Mouse (Mus musculus): ENCODE measurements around the gene Kcnn4. TPM values are rescaled to one million over a fixed set of nuclear protein-coding genes. Genes with fewer than 3 reads are reported as not detected.
A peak's percentile ranks its signal among the peaks of the same experiment; 100 is the strongest.

The Kcnn4 gene
- polyA plus RNA-seq, 1 experiment from 2014 or later: 3.8 TPM

GRCm38 (mm10) chr7:24402851-24403250, 32.8 kb downstream of the Kcnn4 start:
- Histone ChIP-seq H3K9me3 (ENCODE audit: control insufficient read depth, low read length) (no peaks in the 10 kb centered on the region; the same call in 1 of the 2 replicates), H3K27ac (ENCODE audit: low read depth, low read length) (no peak overlapping the region), H3K4me3 (ENCODE audit: low read depth, low read length) (no peak overlapping the region), H3K27me3 (ENCODE audit: control insufficient read depth, insufficient read depth, low read length) (no peaks in the 10 kb centered on the region), H3K4me1 (ENCODE audit: control insufficient read depth, insufficient read depth, low read length) (no peaks in the 10 kb centered on the region), H3K9ac (ENCODE audit: low read length) (no peak overlapping the region), H3K4me2 (ENCODE audit: low read depth) (no peak overlapping the region), H3K36me3 (ENCODE audit: control insufficient read depth, insufficient read depth, low read length) (peaks cover 7% of the 10 kb centered on the region)
- WGBS: 97% methylated on average over 9 of the region's 9 CpGs
- ATAC-seq (ENCODE audit: insufficient read depth, low FRiP score, low TSS enrichment) (no peak), DNase-seq (ENCODE audit: low spot score) (no peak)

- no peak overlapping the region for H3K4me2 ChIP-seq (ENCODE audit: low read depth)
- no peak overlapping the region for H3K9ac ChIP-seq (ENCODE audit: low read length)
- H3K4me1 ChIP-seq (ENCODE audit: control insufficient read depth, insufficient read depth, low read length): no peaks in the 10 kb centered on the region
- H3K9me3 ChIP-seq (ENCODE audit: control insufficient read depth, low read length): no peaks in the 10 kb centered on the region; the same call in 1 of the 2 replicates
- DNase-seq (ENCODE audit: low spot score) (no peak), ATAC-seq (ENCODE audit: insufficient read depth, low FRiP score, low TSS enrichment) (no peak)
- WGBS: 94% methylated on average over 13 of the region's 13 CpGs
- H3K27ac ChIP-seq (ENCODE audit: low read depth, low read length): no peak overlapping the region
- no peaks in the 10 kb centered on the region for H3K27me3 ChIP-seq (ENCODE audit: control insufficient read depth, insufficient read depth, low read length)
- H3K36me3 ChIP-seq (ENCODE audit: control insufficient read depth, insufficient read depth, low read length): peaks cover 8% of the 10 kb centered on the region
- H3K4me3 ChIP-seq (ENCODE audit: low read depth, low read length): no peak overlapping the region
Observed at GRCm38 (mm10) chr7:24405649-24406048, 35.6 kb downstream of the Kcnn4 start.

- H3K4me3 ChIP-seq (ENCODE audit: low read depth, low read length): no peak overlapping the region
- H3K4me1 ChIP-seq (ENCODE audit: control insufficient read depth, insufficient read depth, low read length): no peaks in the 10 kb centered on the region
- 57% methylated on average over 5 of the region's 5 CpGs for WGBS
- H3K27ac ChIP-seq (ENCODE audit: low read depth, low read length): 0 out of 2 replicates have a peak overlapping the region, but pooled peaks have one; percentile 27
- no peak overlapping the region for H3K4me2 ChIP-seq (ENCODE audit: low read depth)
- H3K36me3 ChIP-seq (ENCODE audit: control insufficient read depth, insufficient read depth, low read length): peaks cover 8% of the 10 kb centered on the region
- no peak overlapping the region for H3K9ac ChIP-seq (ENCODE audit: low read length)
- H3K27me3 ChIP-seq (ENCODE audit: control insufficient read depth, insufficient read depth, low read length): no peaks in the 10 kb centered on the region
- ATAC-seq (ENCODE audit: insufficient read depth, low FRiP score, low TSS enrichment) (peak; percentile 66; the same call in 1 of the 2 replicates), DNase-seq (ENCODE audit: low spot score) (peak; percentile 71)
- no peaks in the 10 kb centered on the region; the same call in 1 of the 2 replicates for H3K9me3 ChIP-seq (ENCODE audit: control insufficient read depth, low read length)
Observed at GRCm38 (mm10) chr7:24406528-24407344, 36.7 kb downstream of the Kcnn4 start.

- H3K27me3 ChIP-seq (ENCODE audit: control insufficient read depth, insufficient read depth, low read length): no peaks in the 10 kb centered on the region
- no peak overlapping the region for H3K9ac ChIP-seq (ENCODE audit: low read length)
- H3K36me3 ChIP-seq (ENCODE audit: control insufficient read depth, insufficient read depth, low read length): peaks cover 6% of the 10 kb centered on the region
- no peak overlapping the region for H3K4me2 ChIP-seq (ENCODE audit: low read depth)
- no peaks in the 10 kb centered on the region for H3K9me3 ChIP-seq (ENCODE audit: control insufficient read depth, low read length)
- no peak for DNase-seq (ENCODE audit: low spot score)
- ATAC-seq (ENCODE audit: insufficient read depth, low FRiP score, low TSS enrichment): no peak
- no peaks in the 10 kb centered on the region for H3K4me1 ChIP-seq (ENCODE audit: control insufficient read depth, insufficient read depth, low read length)
- 92% methylated on average over 9 of the region's 9 CpGs for WGBS
- H3K27ac ChIP-seq (ENCODE audit: low read depth, low read length): no peak overlapping the region
- no peak overlapping the region for H3K4me3 ChIP-seq (ENCODE audit: low read depth, low read length)
Observed at GRCm38 (mm10) chr7:24408186-24408585, 38.1 kb downstream of the Kcnn4 start.

GRCm38 (mm10) chr7:24410123-24410522, 40.1 kb downstream of the Kcnn4 start:
- WGBS: 93% methylated on average over 6 of the region's 6 CpGs
- no peak for DNase-seq (ENCODE audit: low spot score)
- no peak overlapping the region for H3K27ac ChIP-seq (ENCODE audit: low read depth, low read length)
- H3K9ac ChIP-seq (ENCODE audit: low read length): no peak overlapping the region
- no peaks in the 10 kb centered on the region for H3K4me1 ChIP-seq (ENCODE audit: control insufficient read depth, insufficient read depth, low read length)
- H3K4me3 ChIP-seq (ENCODE audit: low read depth, low read length): no peak overlapping the region
- H3K27me3 ChIP-seq (ENCODE audit: control insufficient read depth, insufficient read depth, low read length): no peaks in the 10 kb centered on the region
- peaks cover 4% of the 10 kb centered on the region for H3K36me3 ChIP-seq (ENCODE audit: control insufficient read depth, insufficient read depth, low read length)
- no peak overlapping the region for H3K4me2 ChIP-seq (ENCODE audit: low read depth)
- no peaks in the 10 kb centered on the region for H3K9me3 ChIP-seq (ENCODE audit: control insufficient read depth, low read length)
- ATAC-seq (ENCODE audit: insufficient read depth, low FRiP score, low TSS enrichment): no peak

- 79% methylated on average over 3 of the region's 3 CpGs for WGBS
- no peak overlapping the region for H3K27ac ChIP-seq (ENCODE audit: low read depth, low read length)
- no peak overlapping the region for H3K9ac ChIP-seq (ENCODE audit: low read length)
- no peak for DNase-seq (ENCODE audit: low spot score)
- peaks cover 4% of the 10 kb centered on the region; the same call in 1 of the 2 replicates for H3K36me3 ChIP-seq (ENCODE audit: control insufficient read depth, insufficient read depth, low read length)
- H3K9me3 ChIP-seq (ENCODE audit: control insufficient read depth, low read length): no peaks in the 10 kb centered on the region
- no peak overlapping the region for H3K4me2 ChIP-seq (ENCODE audit: low read depth)
- ATAC-seq (ENCODE audit: insufficient read depth, low FRiP score, low TSS enrichment): no peak
- no peak overlapping the region for H3K4me3 ChIP-seq (ENCODE audit: low read depth, low read length)
- H3K27me3 ChIP-seq (ENCODE audit: control insufficient read depth, insufficient read depth, low read length): no peaks in the 10 kb centered on the region
- H3K4me1 ChIP-seq (ENCODE audit: control insufficient read depth, insufficient read depth, low read length): no peaks in the 10 kb centered on the region
Observed at GRCm38 (mm10) chr7:24410831-24411230, 40.8 kb downstream of the Kcnn4 start.

GRCm38 (mm10) chr7:24413630-24414029, 43.6 kb downstream of the Kcnn4 start:
- Histone ChIP-seq H3K9me3 (ENCODE audit: control insufficient read depth, low read length) (no peaks in the 10 kb centered on the region), H3K36me3 (ENCODE audit: control insufficient read depth, insufficient read depth, low read length) (peaks cover 4% of the 10 kb centered on the region; the same call in 1 of the 2 replicates), H3K4me1 (ENCODE audit: control insufficient read depth, insufficient read depth, low read length) (no peaks in the 10 kb centered on the region), H3K4me2 (ENCODE audit: low read depth) (no peak overlapping the region), H3K27me3 (ENCODE audit: control insufficient read depth, insufficient read depth, low read length) (no peaks in the 10 kb centered on the region), H3K4me3 (ENCODE audit: low read depth, low read length) (no peak overlapping the region), H3K27ac (ENCODE audit: low read depth, low read length) (no peak overlapping the region), H3K9ac (ENCODE audit: low read length) (no peak overlapping the region)
- 82% methylated on average over 3 of the region's 3 CpGs for WGBS
- ATAC-seq (ENCODE audit: insufficient read depth, low FRiP score, low TSS enrichment) (no peak), DNase-seq (ENCODE audit: low spot score) (no peak)

GRCm38 (mm10) chr7:24415261-24415660, 45.2 kb downstream of the Kcnn4 start:
- H3K9ac ChIP-seq (ENCODE audit: low read length): no peak overlapping the region
- H3K36me3 ChIP-seq (ENCODE audit: control insufficient read depth, insufficient read depth, low read length): peaks cover 4% of the 10 kb centered on the region; the same call in 1 of the 2 replicates
- no peak overlapping the region for H3K27ac ChIP-seq (ENCODE audit: low read depth, low read length)
- DNase-seq (ENCODE audit: low spot score) (no peak), ATAC-seq (ENCODE audit: insufficient read depth, low FRiP score, low TSS enrichment) (no peak)
- 87% methylated on average over 7 of the region's 7 CpGs for WGBS
- H3K4me3 ChIP-seq (ENCODE audit: low read depth, low read length): no peak overlapping the region
- H3K4me1 ChIP-seq (ENCODE audit: control insufficient read depth, insufficient read depth, low read length): peaks cover 3% of the 10 kb centered on the region; the same call in 1 of the 2 replicates
- H3K27me3 ChIP-seq (ENCODE audit: control insufficient read depth, insufficient read depth, low read length): no peaks in the 10 kb centered on the region
- no peak overlapping the region for H3K4me2 ChIP-seq (ENCODE audit: low read depth)
- H3K9me3 ChIP-seq (ENCODE audit: control insufficient read depth, low read length): no peaks in the 10 kb centered on the region

- ATAC-seq (ENCODE audit: insufficient read depth, low FRiP score, low TSS enrichment) (no peak), DNase-seq (ENCODE audit: low spot score) (peak; percentile 33)
- peaks cover 4% of the 10 kb centered on the region for H3K36me3 ChIP-seq (ENCODE audit: control insufficient read depth, insufficient read depth, low read length)
- H3K4me1 ChIP-seq (ENCODE audit: control insufficient read depth, insufficient read depth, low read length): peaks cover 3% of the 10 kb centered on the region; the same call in 1 of the 2 replicates
- H3K4me3 ChIP-seq (ENCODE audit: low read depth, low read length): no peak overlapping the region
- WGBS: 52% methylated on average over 8 of the region's 8 CpGs
- no peak overlapping the region for H3K27ac ChIP-seq (ENCODE audit: low read depth, low read length)
- no peaks in the 10 kb centered on the region for H3K9me3 ChIP-seq (ENCODE audit: control insufficient read depth, low read length)
- H3K4me2 ChIP-seq (ENCODE audit: low read depth): no peak overlapping the region
- H3K9ac ChIP-seq (ENCODE audit: low read length): peak overlapping the region; percentile 7; the same call in 1 of the 2 replicates
- H3K27me3 ChIP-seq (ENCODE audit: control insufficient read depth, insufficient read depth, low read length): no peaks in the 10 kb centered on the region
Observed at GRCm38 (mm10) chr7:24419579-24419978, 49.5 kb downstream of the Kcnn4 start.

Data from neural tube, embryonic 11.5 days (tissue).